Mouse (Mus musculus): Measurements from ENCODE around the gene Tnfsf10.

The Tnfsf10 gene

GRCm38 (mm10) chr3:27371276-27371621 is 54.4 kb downstream of the Tnfsf10 start, which contains the start of gene Ghsr:
Gene Ghsr (plus strand): TSS chr3:27371351.
- no peak for DNase-seq (ENCODE audit: low spot score in 2 of 2)

GRCm38 (mm10) chr3:27371725-27372650 is 55.2 kb downstream of the Tnfsf10 start:
- no peak for DNase-seq (ENCODE audit: low spot score in 2 of 2)

GRCm38 (mm10) chr3:27374396-27374795 is 57.6 kb downstream of the Tnfsf10 start:
- no peak for DNase-seq (ENCODE audit: low spot score in 2 of 2)

GRCm38 (mm10) chr3:27377935-27378334 is 61.1 kb downstream of the Tnfsf10 start:
- no peak for DNase-seq (ENCODE audit: low spot score in 2 of 2)

GRCm38 (mm10) chr3:27384836-27385235 is 68.0 kb downstream of the Tnfsf10 start:
- DNase-seq (ENCODE audit: low spot score in 2 of 2) = no peak

- DNase-seq (ENCODE audit: low spot score in 2 of 2) = no peak
Measured at GRCm38 (mm10) chr3:27389923-27390322, 73.1 kb downstream of the Tnfsf10 start.
